Mouse (Mus musculus) embryonic facial prominence, embryonic 11.5 days (tissue): Measurements from ENCODE around the gene Ssc4d. TPM values are rescaled to one million over a fixed set of nuclear protein-coding genes. Genes with fewer than 3 reads are reported as not detected.

Source experiments
- ATAC-seq: fragments of 200-750 bp; cut with Nextera tagmentation; replicated peaks from 2 replicates; pipeline ENCODE4 v1.8.0; 2017; ENCODE audit warnings: low read depth; ENCODE audit not compliant: insufficient number of reproducible peaks, low FRiP score, low TSS enrichment
- DNase-seq: peaks from one replicate; pipeline ENCODE4 v3.0.0-alpha.2; 2015; ENCODE audit warnings: low spot score
- H3K27ac ChIP-seq: fragments of 300-500 bp; sonication (generic); replicated peaks from 2 replicates; pipeline ENCODE4 v1.5.1; 2014; ENCODE audit warnings: mild to moderate bottlenecking, low read depth, low read length, control low read depth
- H3K27me3 ChIP-seq: fragments of 300-500 bp; sonication (generic); 2 replicates; pipeline ENCODE4 v1.6.1; 2014; ENCODE audit warnings: mild to moderate bottlenecking, low read length, moderate library complexity, mixed read lengths; ENCODE audit not compliant: control insufficient read depth, insufficient read depth
- H3K36me3 ChIP-seq: fragments of 300-500 bp; sonication (generic); replicated peaks from 2 replicates; pipeline ENCODE4 v1.6.1; 2014; ENCODE audit warnings: low read depth, mild to moderate bottlenecking, low read length, moderate library complexity, mixed read lengths; ENCODE audit not compliant: control insufficient read depth, insufficient read depth
- H3K4me1 ChIP-seq: fragments of 300-500 bp; sonication (generic); 2 replicates; pipeline ENCODE4 v1.6.1; 2014; ENCODE audit warnings: low read length, mixed read lengths; ENCODE audit not compliant: control insufficient read depth, insufficient read depth
- H3K4me2 ChIP-seq: fragments of 300-500 bp; sonication (generic); 2 replicates; pipeline ENCODE4 v1.6.1; 2014; ENCODE audit warnings: low read depth, mild to moderate bottlenecking, control low read depth, low read length, moderate library complexity
- H3K4me3 ChIP-seq: fragments of 300-500 bp; sonication (generic); 2 replicates; pipeline ENCODE4 v1.5.1; 2014; ENCODE audit warnings: low read depth, low read length, control low read depth
- H3K9ac ChIP-seq: fragments of 300-500 bp; sonication (generic); replicated peaks from 2 replicates; pipeline ENCODE4 v1.6.1; 2014; ENCODE audit warnings: mild to moderate bottlenecking, control low read depth, low read length
- H3K9me3 ChIP-seq: fragments of 300-500 bp; sonication (generic); replicated peaks from 2 replicates; pipeline ENCODE4 v1.6.1; 2016; ENCODE audit warnings: mild to moderate bottlenecking, low read length, inconsistent platforms, mixed read lengths; ENCODE audit not compliant: control insufficient read depth
- WGBS: fragments of 180-500 bp; shearing (Covaris S2); extraction: QIAGEN DNeasy Blood & Tissue Kit; methylation state at CpG from one replicate; pipeline ENCODE4 v1.1.7; 2014; 5-methylcytosine and 5-hydroxymethylcytosine counted together
- polyA plus RNA-seq: library from polyadenylated mRNA; unstranded; fragments of >200 nt; fragmentation: Nextera tagmentation; extraction: Ambion mirVana; gene quantifications from 2 replicates; pipeline ENCODE4 v1.2.1, GENCODE M21; 2014

The Ssc4d gene
- polyA plus RNA-seq, 1 experiment from 2014 or later: 3.0 TPM

DNA sequence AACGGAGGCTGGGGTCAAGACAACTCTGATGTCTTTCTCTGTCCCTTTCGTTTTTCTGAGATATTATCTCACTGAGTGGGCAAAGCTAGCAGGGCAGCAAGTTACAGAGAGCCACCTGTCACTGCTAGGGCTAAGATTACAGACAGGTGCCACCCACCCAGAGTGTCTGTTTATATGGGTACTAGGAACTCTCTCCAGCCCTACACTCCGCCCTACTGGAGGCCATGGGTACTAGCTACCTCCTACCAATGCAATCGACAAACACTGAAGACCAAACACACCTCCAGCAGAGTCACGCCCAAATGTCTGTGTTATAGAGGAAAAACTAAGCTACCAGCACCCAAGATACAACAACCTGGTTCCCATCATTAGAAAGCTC is 56.3 kb downstream of the Ssc4d start:
- DNase-seq (no peak), ATAC-seq (no peak)
- Histone ChIP-seq H3K36me3 (peaks cover 6% of the 10 kb centered on the region), H3K4me1 (no peaks in the 10 kb centered on the region), H3K27ac (no peak overlapping the region), H3K9ac (no peak overlapping the region), H3K4me2 (no peak overlapping the region), H3K9me3 (no peaks in the 10 kb centered on the region), H3K4me3 (no peak overlapping the region), H3K27me3 (no peaks in the 10 kb centered on the region)
- 95% methylated on average over 5 of the region's 5 CpGs for WGBS

DNA sequence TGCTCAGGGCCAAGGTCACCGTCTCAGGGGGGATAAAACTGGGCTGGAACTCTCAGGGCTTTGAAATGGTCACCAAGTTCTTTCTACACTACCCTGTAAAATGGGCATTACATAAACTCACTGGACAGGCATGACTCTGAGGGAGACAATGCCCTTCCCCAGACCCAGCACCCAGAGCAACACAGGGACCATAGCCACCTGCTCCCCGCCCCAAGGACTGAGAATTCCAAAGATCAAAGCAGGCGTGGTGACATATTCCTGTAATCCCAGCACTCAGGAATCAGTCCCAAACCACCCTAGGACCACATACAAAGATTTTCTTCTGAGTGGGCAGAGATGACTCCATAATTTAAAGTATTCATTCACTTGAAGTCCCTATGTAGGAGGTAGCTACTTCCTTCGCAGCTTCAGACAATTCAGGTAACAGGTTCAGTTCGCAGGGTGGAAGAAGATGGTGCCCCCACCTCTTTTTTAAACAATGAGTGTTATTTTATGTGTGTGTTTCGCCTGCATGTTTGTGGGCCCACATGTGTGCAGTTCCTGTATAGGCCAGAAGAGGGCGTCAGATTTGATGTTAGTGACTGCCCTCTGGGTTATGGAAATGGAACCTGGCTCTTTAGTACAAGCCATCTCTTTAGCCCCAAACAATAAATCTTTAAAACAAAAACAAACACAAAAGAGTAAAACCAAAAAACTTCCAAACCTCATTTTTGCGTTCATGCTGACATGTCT is 56.8 kb downstream of the Ssc4d start:
- ATAC-seq (no peak), DNase-seq (peak; percentile 24)
- H3K4me3 ChIP-seq: no peak overlapping the region
- peaks cover 3% of the 10 kb centered on the region for H3K36me3 ChIP-seq
- H3K4me2 ChIP-seq: no peak overlapping the region
- H3K9ac ChIP-seq: no peak overlapping the region
- H3K27ac ChIP-seq: no peak overlapping the region
- H3K4me1 ChIP-seq: no peaks in the 10 kb centered on the region
- no peaks in the 10 kb centered on the region for H3K27me3 ChIP-seq
- WGBS: 90% methylated on average over 8 of the region's 8 CpGs
- no peaks in the 10 kb centered on the region for H3K9me3 ChIP-seq

DNA sequence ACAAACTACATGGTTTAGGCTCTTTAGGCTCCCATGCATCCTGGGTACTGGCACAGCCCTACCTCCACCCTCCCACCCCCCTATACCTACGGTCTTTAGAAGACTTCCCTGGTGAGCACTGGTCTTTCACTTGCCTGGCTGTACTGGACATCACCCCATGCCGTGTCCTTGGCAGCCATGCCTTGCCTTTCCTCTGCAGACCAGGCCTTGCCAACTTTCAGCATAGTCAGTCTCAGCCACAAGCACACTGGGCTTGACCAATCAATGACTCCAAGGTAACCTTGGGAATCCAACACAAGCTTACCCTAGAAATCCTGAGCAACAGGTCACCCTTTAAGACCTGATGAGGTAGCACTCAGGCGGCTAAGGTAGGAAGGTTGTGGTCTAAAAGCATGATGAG is 57.7 kb downstream of the Ssc4d start:
- peaks cover 3% of the 10 kb centered on the region for H3K36me3 ChIP-seq
- H3K9me3 ChIP-seq: no peaks in the 10 kb centered on the region
- H3K4me2 ChIP-seq: no peak overlapping the region
- no peak overlapping the region for H3K4me3 ChIP-seq
- ATAC-seq: no peak
- no peaks in the 10 kb centered on the region for H3K4me1 ChIP-seq
- DNase-seq: no peak
- no peak overlapping the region for H3K27ac ChIP-seq
- H3K27me3 ChIP-seq: no peaks in the 10 kb centered on the region
- WGBS: 92% methylated on average over 3 of the region's 3 CpGs
- no peak overlapping the region for H3K9ac ChIP-seq

DNA sequence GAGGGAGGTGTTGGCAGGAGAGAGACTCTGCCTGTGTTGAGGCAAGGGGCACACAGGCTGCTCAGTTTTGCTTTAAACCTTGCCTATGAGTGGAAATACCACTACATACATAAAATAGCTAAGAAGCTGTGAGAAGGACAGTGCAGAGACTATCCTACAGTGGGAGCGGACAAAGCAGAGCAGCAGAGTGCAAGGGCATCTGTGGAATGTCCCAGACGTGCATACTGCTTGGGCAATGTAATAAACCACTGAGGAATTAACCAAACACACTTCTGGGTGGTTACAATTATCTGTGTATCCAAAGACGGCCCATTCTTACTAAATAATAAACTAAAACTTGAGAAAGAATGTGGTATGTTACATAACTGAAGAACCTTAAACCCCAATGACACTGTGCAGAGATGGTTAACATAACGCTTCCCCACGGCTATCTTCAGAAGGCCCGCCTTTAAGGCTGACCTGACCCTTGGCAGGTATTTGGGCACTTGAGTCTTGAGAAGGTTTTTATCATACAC is 58.2 kb downstream of the Ssc4d start:
- H3K27ac ChIP-seq: no peak overlapping the region
- no peak overlapping the region for H3K4me2 ChIP-seq
- DNase-seq (no peak), ATAC-seq (no peak)
- no peak overlapping the region for H3K4me3 ChIP-seq
- H3K36me3 ChIP-seq: peaks cover 4% of the 10 kb centered on the region
- 89% methylated on average over 6 of the region's 6 CpGs for WGBS
- no peak overlapping the region for H3K9ac ChIP-seq
- H3K9me3 ChIP-seq: no peaks in the 10 kb centered on the region
- H3K27me3 ChIP-seq: no peaks in the 10 kb centered on the region
- H3K4me1 ChIP-seq: no peaks in the 10 kb centered on the region

DNA sequence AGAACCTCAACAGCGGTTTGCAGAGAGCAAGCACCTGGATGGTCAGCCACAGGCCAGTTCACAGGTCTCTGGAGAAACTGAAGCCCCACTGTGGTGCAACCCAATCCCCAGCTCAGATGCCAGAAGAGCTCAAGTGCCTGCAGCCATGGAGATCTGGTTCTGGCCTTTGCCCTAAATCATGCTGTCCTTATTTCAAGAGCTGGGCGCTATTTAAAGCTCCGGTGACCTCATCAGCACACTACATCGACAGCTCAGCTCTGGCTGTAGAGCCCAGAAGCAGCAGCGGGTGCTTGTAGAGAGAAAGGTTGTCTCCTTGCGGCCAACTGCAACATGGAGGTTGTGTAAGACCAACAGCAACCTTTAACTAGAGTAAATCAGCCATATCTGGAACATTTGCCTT is 60.2 kb downstream of the Ssc4d start:
- H3K9ac ChIP-seq: no peak overlapping the region
- H3K9me3 ChIP-seq: no peaks in the 10 kb centered on the region
- H3K27me3 ChIP-seq: no peaks in the 10 kb centered on the region
- no peaks in the 10 kb centered on the region for H3K4me1 ChIP-seq
- 86% methylated on average over 6 of the region's 6 CpGs for whole genome bisulfite sequencing
- ATAC-seq (no peak), DNase-seq (no peak)
- H3K4me3 ChIP-seq: no peak overlapping the region
- no peak overlapping the region for H3K4me2 ChIP-seq
- peaks cover 12% of the 10 kb centered on the region for H3K36me3 ChIP-seq
- H3K27ac ChIP-seq: no peak overlapping the region

DNA sequence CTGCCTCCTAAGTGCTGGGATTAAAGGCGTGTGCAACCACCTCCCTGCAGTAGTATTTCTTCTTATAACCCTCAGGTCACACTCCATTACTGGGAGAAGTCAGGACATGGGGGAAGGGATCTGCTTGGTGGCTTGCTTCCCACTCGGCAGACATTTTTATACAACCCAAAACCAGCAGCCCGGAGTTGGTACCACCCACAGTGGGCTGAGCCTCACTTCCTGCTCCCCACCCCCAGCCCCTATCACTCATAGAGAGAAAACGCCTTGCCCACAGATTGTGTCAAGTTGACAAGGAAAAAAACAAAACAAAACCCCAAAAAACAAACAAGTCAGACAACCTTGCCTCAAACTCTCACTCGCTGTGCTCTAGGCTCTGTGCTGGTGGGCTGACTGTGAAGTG is 61.1 kb downstream of the Ssc4d start:
- Histone ChIP-seq H3K4me1 (no peaks in the 10 kb centered on the region), H3K4me3 (no peak overlapping the region), H3K27me3 (no peaks in the 10 kb centered on the region), H3K4me2 (no peak overlapping the region), H3K9me3 (no peaks in the 10 kb centered on the region), H3K9ac (no peak overlapping the region), H3K36me3 (peaks cover 16% of the 10 kb centered on the region), H3K27ac (no peak overlapping the region)
- 79% methylated on average over 5 of the region's 5 CpGs for WGBS
- ATAC-seq: no peak
- no peak for DNase-seq

DNA sequence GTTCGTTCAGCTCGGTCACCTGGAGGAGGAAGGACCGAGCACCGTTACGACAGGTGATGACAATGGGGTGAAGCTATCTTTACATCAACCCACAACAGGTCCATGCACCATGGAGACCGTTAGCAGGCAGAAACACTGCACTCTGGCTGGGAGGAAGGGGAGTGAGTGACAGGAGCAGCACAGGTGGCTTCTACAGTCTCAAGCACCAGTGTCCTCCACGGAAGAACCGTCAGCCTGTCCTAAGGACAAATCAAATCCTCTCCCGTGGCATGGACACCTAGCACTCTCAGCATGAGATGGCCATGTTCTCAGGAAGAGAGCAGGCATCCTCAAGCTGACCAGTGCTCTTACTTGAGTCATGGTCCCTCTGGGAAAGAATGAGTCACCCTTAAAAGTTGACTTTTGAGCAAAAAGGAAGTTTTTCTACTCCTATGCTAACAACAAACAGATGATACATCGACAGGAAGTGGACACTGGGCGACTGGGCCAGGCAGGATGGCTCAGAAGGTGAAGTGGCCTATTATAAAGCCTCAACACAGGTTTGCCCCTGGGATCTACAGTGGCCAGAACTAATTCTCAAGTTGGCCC is 62.6 kb downstream of the Ssc4d start:
- no peak for DNase-seq
- ATAC-seq: no peak
- H3K9me3 ChIP-seq: no peaks in the 10 kb centered on the region
- H3K36me3 ChIP-seq: peaks cover 16% of the 10 kb centered on the region
- H3K4me2 ChIP-seq: no peak overlapping the region
- no peak overlapping the region for H3K4me3 ChIP-seq
- no peaks in the 10 kb centered on the region for H3K4me1 ChIP-seq
- H3K27ac ChIP-seq: no peak overlapping the region
- no peaks in the 10 kb centered on the region for H3K27me3 ChIP-seq
- WGBS: 92% methylated on average over 11 of the region's 11 CpGs
- H3K9ac ChIP-seq: no peak overlapping the region

DNA sequence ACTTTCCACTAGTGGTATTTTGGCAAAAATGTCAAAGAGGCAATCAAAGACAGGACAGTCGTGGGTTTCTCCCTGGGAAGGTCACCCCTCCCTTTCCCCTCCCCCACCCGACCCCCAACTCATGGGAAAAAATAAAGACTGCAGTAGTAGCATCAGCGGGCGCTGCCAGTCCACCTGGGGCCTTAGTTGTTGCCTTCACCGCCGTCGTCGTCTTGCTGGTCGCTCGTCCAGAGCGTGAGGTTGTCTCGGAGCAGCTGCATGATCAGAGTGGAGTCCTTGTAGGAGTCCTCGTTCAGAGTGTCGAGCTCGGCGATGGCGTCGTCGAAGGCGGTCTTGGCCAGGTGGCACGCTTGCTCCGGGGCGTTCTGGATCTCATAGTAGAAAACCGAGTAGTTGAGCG is 63.5 kb downstream of the Ssc4d start:
- Histone ChIP-seq H3K27ac (no peak overlapping the region), H3K4me1 (no peaks in the 10 kb centered on the region), H3K4me3 (no peak overlapping the region), H3K9me3 (no peaks in the 10 kb centered on the region), H3K27me3 (no peaks in the 10 kb centered on the region), H3K4me2 (no peak overlapping the region), H3K36me3 (peaks cover 16% of the 10 kb centered on the region), H3K9ac (no peak overlapping the region)
- ATAC-seq (no peak), DNase-seq (no peak)
- WGBS: 91% methylated on average over 25 of the region's 25 CpGs
